Mouse (Mus musculus) gastrocnemius, adult 18-20 months (tissue): ENCODE data around the gene Fam167b. TPM values are rescaled to one million over a fixed set of nuclear protein-coding genes. Genes with fewer than 3 reads are reported as not detected.

Source experiments
- DNase-seq: peaks from one replicate; pipeline ENCODE4 v3.0.0; 2021; ENCODE audit warnings: low spot score
- long read RNA-seq, 2 experiments: library from polyadenylated mRNA; stranded (forward); transcript quantifications; one replicate each; pipeline ENCODE4 v2.0.0; 2021
- total RNA-seq, 2 experiments: library from RNA; stranded (reverse); gene quantifications; 2 replicates each; pipeline ENCODE4 v1.2.3; 2021

Gene Fam167b
- total RNA-seq: not detected
- long read RNA-seq, experiment 1: 0 reads
- long read RNA-seq, experiment 2: 0 reads

DNA sequence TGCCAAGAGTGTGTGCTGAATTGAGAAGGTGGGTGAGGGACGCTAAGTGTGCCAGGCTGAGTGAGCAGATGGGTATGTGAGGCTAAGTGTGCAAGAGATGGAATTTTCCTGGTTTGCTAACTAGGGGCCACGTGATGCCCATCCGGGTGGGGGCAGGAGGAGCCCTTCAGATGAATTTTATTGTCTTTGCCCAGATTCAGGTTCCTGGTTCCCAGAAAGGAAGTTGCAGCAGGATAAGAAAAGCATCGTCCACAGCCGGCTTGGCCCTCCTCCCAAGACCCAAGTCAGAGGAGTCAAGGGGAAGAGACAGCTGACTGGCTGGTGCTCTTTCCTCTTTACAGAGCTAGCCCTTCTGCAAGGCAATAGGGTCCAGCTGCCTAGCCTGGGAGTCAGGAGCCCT lies at the start of gene Fam167b:
TSS of gene Fam167b (minus strand) at position 84 of the 400 bp plus-strand sequence.
- no peak for DNase-seq

DNA sequence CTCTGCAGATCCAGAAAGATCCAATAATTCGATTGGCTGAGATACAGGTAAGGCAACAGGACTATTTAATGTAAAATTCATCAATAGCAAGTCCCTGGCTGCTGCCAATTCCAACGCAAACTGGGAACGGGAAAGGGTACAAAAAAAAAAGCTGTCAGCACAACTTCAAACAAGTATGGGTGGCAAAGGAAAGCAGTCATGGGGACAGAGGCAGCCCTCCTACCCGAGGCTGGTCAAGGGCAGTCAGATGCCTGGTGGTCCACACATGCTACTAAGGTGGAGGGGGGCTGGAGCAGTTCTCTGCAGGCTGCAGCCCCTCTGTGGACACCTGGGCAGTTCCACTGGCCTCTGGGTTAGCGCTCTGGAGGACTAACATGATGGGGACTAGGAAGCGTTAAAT lies 47.7 kb upstream of the Fam167b start:
- no peak for DNase-seq

DNA sequence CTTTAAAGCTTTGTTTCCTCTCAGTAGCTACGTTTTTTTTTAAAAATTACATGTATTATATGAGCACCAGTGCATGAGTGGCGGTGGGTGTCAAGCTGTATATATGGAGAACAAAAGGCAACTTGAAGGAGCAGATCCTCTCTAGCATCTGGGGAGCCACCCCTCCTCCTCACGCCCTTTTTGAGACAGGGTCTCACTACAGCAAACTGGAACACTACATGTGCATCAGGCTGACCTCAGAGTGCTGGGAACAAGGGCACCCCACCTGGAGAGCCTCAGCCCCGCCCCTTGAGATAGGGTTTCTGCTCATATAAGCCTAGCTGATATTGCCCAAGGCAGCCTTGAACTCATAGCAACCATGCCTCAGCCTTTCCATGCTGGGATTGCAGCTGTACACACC lies 47.1 kb upstream of the Fam167b start:
- DNase-seq: no peak

DNA sequence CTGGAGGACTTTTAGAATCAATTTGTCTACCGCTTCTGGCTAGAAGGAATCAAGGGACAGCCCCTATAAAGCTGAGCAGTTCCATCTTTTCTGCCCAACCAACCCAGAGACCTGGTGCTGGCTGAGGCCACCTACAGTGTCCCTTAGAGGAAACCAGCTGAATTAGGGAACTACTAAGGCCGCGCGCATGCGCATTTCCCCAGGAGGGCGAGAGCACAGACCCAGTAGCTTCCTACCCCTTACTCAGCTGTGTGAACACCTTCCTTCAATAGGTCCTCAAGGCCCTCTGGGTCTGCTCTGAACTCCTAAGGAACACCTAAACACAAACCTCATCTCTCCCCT lies 46.7 kb upstream of the Fam167b start:
- DNase-seq: no peak

DNA sequence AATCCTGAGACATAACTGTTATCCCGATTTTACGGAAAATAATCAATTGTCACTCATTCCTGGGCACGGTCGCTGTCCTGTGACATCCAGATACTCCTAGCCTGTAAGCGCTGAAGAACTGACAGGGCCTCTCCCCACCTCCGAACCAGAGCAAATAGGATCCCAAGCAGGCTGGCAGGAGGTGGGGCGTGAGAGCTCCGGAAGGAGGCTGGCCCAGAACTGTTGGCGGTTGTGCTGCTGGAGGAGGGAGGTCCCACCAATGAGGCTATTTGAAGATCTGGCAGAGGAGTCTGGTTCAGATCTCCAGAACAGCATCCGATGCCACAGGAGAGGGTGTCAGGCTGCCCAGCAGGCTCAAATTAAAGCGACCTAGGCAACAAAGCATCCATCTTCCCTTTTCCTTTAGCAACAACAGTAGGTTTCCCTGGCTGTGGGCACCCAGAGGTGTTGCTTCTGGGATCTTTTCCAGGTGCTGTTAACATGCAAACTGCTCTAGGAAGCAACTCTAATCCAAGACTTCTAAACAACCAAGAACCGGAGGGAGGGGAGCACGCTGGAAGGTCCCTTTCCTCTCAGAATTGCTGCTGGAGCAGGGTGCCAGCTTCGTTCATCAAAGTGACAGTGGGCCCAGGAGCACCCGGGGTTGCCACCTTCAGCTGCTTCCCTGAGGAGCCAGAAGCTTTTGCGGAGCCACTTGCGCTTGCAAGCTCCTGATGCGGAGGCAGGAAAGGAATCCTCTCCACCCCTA lies 46.1 kb upstream of the Fam167b start:
- peak; percentile 90 for DNase-seq

DNA sequence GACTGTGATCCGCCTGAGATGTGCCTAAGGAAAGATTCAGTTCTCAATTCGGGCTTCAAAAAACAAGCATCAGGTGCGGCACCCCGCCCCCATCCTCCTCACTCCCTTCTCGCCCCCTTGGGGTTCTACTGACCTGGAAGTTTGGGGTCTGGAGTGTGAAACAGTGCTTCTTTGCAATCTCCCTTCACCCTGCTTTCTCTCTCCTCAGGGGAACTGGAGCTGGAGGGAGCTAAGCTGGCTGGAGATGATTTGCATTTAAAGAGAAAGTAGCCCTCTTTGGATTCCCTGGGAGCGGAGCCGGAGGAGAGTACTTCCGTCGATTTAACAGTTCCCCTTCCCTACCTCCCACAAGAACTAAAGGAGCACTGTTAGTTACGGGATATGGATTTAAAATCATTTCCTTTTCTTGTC lies 45.3 kb upstream of the Fam167b start, which contains the start of gene Ccdc28b:
TSS of gene Ccdc28b (minus strand) at position 267 of the 411 bp plus-strand sequence.
- DNase-seq: peak; percentile 64

DNA sequence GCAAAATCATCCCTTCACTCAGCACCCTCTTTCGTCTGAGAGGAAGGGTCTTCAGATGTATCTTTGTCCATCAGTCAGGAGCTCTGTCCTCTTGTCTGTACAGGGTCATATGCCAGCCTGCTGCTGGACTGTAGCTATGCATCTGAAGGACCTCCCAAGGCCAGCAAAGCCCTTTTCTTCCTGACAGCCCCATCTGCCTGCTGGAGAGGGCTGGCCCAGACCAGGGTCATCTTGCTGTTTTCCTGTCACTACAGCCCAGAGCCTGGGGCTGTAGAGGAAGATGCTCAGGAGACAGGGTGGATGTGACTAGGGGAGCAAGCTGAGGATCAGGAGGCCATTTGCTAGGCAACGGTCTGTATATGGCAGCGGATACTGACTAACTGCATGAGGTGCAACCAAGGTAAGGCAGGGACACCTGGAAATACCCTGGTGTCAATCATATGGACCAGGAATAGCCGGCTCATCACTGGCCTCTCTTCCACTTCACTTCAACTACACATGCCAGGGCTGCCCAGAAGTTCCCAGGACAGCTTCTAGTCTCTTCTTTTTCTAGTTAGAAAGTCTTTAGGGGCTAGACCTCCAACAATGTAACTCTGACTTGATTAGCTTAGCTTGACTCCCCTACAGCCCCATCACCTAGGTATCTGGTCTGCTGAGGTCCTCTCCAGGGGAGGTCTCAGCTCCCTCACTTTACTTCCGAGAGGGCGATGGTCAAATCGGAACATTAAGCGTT lies 44.6 kb upstream of the Fam167b start:
- DNase-seq: no peak

DNA sequence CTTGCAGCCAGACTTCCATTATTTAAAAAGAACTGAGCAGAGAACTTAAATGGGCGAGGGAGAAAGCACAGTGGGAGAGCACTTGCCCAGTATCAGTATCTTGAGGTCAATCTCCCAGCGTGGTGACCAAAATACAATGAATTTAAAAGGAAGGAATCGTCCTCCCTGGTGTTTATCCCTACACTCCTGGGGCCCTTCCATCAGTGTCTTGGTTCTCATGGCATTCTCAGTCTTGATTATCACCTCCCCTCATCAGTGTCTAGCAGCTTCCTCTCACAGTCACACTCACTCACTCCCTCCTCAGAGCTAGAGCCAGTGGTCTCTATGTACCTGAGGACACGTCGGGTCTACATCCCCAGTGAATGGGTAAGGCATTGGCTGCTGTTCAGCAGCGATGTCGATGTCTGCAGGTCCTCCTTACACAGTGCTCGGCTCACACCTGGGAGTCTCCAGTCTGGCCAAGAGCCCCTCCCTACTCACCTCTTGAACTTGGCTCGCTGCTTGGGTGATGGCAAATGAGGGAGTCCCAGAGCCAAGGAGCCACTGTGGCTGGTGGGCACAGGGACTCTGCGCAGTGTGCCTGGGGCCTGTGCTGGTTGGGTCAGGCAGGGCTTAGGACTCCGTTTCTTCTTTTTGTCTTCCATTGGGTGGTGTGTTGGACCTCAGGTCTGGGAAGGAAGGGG lies 43.9 kb upstream of the Fam167b start:
- no peak for DNase-seq

DNA sequence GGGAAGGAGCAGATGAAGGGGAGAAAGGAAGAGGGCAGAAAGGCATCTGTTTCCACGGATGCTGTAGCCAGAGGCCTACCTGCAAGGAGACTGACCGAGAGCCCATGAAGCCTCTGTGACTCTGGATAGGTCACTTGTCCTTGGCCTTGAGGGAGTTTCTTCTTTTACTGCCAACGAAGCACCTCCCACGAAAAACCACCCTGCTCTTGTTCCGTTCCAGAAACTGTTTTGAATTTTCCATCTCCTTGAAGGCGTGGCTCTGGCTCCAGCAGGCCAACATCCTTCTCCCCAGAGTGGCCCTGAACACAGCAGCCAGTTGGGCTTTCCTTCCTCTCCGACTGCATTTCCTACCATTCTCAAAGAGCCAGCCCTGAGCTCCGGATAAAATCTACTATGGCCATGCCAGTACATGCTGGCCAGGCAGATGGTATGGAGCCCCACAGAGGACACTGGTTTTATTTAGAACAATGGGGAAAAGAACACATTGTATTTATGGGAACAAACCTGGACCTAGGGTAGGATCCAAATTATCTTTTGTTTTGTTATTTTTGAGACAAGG lies 43.0 kb upstream of the Fam167b start:
- DNase-seq: peak; percentile 55

DNA sequence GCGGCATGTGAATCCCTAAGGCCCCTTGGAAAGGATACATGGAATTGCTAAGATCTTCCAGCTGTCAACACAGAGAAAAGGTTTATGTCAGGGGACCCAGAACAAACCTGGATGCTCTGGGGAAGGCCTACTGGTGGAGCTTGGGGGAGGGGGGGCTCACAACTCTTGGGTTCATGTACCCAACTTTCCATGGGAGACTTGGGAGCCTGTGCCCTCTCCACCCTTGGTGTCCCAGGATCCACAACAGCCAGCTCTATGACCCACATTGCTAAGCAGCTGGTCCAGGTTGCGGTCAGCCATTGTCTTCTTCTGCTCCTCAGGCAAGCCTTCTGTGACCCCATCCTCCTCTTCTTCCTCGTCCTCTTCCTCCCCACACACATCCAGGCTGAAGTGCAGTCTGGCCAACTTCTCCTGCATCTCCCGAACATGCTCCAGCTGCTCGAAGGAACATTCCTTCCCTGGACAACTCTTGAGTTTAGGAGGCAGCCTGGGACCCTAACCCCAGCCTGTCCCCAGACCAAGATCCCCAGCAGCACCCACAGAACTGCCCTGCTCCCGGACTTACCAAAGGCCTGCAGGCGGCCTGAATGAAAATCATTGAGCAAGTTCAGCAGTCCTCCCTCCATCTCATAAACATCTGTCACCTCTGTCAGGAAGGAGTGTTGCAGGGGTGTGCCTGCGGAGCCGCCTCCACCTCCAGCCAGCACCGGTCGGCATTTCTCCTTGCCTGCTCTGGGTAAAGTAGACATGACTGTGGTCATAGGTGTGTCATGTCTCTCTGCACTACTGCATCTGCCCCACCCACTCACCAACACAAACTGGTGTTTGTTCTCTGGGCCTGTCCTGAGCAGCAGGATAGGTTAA lies 42.3 kb upstream of the Fam167b start:
- no peak for DNase-seq

DNA sequence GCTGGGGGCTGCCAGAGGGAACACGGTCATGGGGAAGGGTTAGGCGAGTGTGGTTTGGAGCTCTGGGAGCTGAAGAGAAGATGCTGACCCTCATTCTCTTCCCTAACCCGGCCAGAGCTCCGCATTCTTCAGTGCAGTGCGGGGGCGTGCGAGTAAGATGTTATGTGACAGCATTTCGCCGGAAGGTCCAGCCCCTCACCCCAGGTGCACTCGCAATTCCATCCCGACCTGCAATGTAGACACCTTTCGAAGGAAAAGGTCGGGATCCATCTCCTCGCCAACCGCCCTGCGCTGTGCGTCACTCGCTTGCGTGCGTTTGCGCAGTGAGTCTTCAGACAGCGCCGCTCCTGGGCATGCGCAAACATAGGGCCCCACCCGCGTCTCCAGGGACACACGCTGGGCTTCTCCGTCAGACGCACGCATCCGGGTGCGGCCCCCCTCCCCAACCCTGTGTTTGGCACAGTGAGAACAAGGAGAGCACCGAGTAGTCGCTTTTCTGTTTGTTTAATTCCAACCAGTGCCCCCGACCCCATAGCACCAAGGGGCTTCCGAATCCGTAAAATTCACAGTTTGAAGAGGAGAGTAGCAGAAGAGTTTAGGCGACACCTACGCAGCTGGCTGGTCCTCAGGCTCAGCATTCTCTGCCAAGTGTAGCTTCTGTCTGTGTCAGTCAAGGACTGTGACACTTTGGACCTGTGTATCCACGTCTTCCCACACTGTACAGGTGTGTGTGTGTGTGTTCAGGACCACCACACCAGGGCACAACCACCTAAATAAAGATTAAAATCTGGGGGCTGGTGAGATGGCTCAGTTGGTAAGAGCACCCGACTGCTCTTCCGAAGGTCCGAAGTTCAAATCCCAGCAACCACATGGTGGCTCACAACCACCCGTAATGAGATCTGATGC lies 40.7 kb upstream of the Fam167b start, which contains the start of gene Iqcc:
TSS of gene Iqcc (minus strand) at position 314 of the 906 bp plus-strand sequence.
- peak; percentile 97 for DNase-seq

DNA sequence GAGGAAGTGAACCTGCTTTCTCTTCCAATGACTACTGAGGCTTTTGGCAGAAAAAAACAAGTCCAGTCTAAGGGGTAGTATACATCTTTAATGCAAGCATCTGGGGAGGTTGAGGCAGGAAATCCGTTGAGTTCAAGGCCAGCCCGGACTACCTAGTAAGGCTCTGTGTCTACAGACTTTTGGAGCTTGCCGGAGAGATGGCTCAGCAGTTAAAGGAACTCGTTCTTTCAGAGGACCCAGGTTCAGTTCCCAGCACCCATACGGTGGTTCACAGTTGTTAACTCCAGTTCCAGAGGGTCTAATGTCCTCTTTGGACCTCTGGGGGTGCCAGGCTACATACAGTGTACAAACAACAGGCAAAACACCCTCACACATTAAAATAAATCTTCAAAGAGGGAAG lies 39.7 kb upstream of the Fam167b start:
- DNase-seq: no peak

DNA sequence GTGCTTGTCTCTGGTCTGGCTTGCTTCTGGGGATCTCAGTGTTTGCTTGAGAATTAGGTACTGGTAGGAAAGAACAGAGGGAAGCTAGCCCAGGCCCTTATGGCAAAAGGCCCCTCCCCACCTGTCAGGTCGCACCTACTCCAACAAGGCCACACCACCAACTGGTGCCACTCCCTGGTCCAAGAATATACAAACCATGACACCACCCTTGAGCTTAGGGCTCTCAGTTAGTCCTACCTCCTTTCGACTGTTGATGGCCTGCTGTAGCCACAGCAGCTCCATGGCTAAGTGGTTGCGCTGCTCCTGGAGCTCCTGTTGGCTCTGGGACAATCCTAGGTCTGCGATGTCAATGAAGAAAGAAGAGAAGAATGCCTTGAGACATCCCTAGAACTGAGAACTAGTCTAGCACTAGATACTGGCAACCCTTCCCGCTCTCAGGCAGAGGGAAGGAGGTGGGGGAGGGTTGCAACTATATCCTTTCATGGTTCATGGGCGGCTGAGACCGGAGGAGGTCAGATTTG lies 38.8 kb upstream of the Fam167b start:
- DNase-seq: no peak

DNA sequence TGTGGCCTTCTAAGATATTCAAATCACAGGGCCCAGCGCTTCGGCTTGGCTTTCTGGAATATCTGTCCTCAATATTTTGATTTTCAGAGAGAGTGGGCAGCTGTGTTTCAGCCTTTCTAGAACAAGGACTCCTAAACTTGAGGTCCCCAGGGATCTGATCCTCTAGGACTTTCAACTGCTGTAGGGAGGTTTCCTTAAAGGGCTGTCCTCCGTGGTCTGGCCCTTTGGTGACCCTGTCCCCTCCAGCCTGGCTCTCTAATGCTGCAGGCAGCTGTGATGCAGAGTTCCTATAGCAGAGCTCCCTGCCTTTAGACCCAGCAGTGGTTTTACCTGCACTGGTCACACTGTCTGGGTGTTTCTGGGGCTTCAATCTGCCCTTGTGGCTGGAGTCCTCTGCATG lies 38.3 kb upstream of the Fam167b start:
- no peak for DNase-seq

DNA sequence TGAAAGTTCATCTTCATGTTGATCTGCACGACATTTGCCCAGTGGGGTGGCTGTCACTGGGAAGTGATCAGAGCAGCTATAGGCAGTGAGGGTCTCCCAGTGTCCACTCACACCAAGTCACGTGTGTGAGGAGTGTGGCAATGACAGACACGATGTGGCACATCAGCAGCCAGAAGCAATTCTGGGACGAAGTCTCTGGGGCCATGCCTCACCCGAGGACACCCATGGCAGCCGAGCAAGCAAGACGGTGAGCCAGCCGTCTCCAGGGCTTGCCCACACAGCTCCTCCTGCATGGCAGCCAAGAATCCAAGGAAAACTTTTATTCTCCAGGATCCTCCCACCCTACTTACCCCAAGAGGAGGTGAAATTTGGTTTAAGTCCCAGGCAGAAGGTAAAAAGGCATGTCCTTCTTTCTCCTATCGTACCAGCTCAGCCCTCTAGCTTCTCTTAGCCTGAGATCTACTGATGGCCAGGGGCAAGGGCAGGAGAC lies 37.5 kb upstream of the Fam167b start:
- no peak for DNase-seq

DNA sequence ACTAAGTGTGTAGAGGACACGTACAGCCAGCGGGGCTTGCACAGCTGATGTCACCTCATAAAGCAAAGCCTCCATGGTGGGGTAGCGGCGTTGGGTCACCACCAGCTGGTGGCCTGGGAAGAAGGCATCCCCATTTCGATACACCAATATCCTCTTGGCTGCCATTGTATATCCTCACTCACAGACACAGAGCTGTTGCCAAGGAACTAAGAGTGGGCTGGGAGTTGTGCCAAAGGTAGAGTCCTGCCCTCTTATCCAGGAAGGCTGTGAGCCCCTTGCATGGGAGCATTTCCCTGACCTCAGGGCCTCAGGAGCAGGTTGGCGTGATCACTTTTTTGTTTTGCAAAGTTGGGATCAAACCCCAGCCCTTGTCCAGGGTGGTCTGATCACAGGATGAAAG lies 35.7 kb upstream of the Fam167b start, which contains the start of gene Dcdc2b:
TSS of gene Dcdc2b (minus strand) at position 165 of the 400 bp plus-strand sequence.
- no peak for DNase-seq

DNA sequence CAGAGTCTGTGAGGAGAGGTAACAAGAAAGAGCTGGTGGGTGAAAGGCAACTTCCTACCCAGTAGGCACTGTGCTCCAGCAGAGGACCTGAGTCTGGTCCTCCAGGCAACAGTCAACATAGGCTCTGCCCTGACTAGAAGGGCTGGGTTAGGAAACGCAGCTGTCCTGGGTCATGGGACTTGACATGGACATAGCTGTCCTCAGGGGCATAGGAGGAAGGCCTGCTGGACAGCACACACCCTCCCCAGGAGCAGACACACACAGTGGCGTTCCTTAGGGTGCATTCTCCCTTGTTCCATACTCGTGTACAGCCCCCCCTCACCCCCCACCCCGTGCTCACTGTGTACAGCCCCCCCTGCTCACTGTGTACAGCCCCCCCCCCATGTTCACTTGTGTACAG lies 32.1 kb upstream of the Fam167b start:
- DNase-seq: no peak

DNA sequence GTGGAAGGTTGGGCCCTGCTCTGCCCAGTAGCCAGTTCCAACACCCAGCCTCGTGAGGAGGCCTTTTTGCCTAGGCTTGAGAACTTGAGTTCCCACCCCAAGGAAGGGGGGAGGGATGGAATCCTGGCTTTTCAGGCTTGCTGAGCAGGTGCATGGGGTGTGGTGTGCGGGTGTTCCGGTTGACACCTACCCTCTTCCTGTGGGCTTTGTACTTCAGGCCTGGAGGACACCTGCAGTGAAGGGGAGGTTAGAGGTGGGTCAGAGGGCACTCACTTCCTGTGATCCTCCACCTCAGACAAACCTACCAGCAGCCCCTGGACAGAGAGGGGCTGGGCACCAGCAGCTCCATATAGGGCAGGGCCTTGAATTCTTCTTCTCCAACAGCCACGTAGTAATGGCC lies 31.7 kb upstream of the Fam167b start:
- DNase-seq: no peak

DNA sequence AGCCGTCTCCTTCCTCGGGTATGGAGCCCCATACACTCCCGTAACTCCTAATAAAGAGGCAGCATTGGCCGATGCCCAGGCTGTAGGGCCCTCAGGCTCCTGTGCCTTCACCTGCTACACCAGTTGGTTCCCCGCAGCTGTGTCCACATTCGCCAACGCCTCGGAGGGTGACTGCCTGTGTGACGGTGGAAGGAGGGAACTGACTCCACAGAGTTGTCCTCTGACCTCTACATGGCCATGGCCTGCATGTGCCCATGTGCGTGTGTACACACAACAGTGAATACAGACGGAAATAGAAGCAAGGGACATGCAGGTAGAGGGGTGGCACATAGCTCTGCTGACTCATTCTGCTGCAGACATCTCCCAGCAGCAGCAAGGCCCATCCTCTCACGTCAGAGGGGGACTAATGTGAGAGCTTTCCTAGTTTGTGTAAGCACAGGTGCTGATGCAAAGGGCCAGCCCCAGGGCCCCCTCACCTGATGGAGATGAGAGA lies 30.8 kb upstream of the Fam167b start:
- no peak for DNase-seq
